Mouse (Mus musculus) sigmoid colon, adult 10 weeks (tissue): ENCODE results near the gene H2al1j. TPM values are rescaled to one million over a fixed set of nuclear protein-coding genes. Genes with fewer than 3 reads are reported as not detected.

Experiments
- polyA plus RNA-seq: library from polyadenylated mRNA; stranded (reverse); fragments of 350-450 nt; fragmentation: Illumina TruSeq; extraction: RNeasy Lipid Tissue Mini Kit (QIAGEN cat#74804); gene quantifications from one replicate; pipeline ENCODE4 v1.2.3, GENCODE M21; 2014; ENCODE audit warnings: low read depth, low replicate concordance

The H2al1j gene
- polyA plus RNA-seq: not detected

DNA sequence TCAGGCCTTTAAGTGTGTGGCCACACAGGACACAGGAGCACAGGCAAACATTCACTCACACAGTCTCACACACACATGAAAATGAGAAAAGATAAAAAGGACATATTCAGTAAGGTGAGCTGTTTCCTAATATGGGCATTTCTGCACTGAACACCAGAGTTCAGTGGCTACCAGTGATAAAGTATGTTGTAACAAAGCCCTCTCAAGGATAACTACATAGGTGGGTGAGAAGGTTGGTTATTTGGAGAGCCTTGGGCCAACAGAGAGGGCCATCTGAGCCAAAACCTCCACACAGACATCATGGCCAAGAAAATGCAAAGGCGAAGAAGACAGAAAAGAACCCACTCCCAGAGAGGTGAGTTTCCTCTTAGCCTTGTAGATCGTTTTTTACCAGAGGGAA lies at the start of gene H2al1j:
H2al1j (plus strand) TSS at position 301 of the 400 bp plus-strand sequence.

DNA sequence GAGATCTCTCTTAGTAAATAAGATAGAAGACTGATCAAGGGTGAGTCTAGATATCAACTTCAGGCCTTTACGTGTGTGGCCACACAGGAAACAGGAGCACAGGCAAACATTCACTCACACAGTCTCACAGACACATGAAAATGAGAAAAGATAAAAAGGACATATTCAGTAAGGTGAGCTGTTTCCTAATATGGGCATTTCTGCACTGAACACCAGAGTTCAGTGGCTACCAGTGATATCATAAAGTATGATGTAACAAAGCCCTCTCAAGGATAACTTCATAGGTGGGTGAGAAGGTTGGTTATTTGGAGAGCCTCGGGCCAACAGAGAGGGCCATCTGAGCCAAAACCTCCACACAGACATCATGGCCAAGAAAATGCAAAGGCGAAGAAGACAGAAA lies 28.7 kb upstream of the H2al1j start, which contains the start of gene H2al1a:
H2al1a (plus strand) TSS at position 301 of the 400 bp plus-strand sequence.

DNA sequence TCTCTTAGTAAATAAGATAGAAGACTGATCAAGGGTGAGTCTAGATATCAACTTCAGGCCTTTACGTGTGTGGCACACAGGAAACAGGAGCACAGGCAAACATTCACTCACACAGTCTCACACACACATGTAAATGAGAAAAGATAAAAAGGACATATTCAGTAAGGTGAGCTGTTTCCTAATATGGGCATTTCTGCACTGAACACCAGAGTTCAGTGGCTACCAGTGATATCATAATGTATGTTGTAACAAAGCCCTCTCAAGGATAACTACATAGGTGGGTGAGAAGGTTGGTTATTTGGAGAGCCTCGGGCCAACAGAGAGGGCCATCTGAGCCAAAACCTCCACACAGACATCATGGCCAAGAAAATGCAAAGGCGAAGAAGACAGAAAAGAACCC lies 25.5 kb upstream of the H2al1j start, which contains the start of gene H2al1b:
H2al1b (plus strand) TSS at position 301 of the 400 bp plus-strand sequence.

DNA sequence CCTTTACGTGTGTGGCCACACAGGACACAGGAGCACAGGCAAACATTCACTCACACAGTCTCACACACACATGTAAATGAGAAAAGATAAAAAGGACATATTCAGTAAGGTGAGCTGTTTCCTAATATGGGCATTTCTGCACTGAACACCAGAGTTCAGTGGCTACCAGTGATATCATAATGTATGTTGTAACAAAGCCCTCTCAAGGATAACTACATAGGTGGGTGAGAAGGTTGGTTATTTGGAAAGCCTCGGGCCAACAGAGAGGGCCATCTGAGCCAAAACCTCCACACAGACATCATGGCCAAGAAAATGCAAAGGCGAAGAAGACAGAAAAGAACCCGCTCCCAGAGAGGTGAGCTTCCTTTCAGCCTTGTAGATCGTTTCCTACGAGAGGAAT lies 22.3 kb upstream of the H2al1j start, which contains the start of gene H2al1c:
H2al1c (plus strand) TSS at position 301 of the 400 bp plus-strand sequence.

DNA sequence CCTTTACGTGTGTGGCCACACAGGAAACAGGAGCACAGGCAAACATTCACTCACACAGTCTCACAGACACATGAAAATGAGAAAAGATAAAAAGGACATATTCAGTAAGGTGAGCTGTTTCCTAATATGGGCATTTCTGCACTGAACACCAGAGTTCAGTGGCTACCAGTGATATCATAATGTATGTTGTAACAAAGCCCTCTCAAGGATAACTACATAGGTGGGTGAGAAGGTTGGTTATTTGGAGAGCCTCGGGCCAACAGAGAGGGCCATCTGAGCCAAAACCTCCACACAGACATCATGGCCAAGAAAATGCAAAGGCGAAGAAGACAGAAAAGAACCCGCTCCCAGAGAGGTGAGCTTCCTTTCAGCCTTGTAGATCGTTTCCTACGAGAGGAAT lies 19.1 kb upstream of the H2al1j start, which contains the start of gene H2al1d:
H2al1d (plus strand) TSS at position 301 of the 400 bp plus-strand sequence.

DNA sequence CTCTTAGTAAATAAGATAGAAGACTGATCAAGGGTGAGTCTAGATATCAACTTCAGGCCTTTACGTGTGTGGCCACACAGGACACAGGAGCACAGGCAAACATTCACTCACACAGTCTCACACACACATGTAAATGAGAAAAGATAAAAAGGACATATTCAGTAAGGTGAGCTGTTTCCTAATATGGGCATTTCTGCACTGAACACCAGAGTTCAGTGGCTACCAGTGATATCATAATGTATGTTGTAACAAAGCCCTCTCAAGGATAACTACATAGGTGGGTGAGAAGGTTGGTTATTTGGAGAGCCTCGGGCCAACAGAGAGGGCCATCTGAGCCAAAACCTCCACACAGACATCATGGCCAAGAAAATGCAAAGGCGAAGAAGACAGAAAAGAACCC lies 16.0 kb upstream of the H2al1j start, which contains the start of gene H2al1e:
H2al1e (plus strand) TSS at position 301 of the 400 bp plus-strand sequence.

DNA sequence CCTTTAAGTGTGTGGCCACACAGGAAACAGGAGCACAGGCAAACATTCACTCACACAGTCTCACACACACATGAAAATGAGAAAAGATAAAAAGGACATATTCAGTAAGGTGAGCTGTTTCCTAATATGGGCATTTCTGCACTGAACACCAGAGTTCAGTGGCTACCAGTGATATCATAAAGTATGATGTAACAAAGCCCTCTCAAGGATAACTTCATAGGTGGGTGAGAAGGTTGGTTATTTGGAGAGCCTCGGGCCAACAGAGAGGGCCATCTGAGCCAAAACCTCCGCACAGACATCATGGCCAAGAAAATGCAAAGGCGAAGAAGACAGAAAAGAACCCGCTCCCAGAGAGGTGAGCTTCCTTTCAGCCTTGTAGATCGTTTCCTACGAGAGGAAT lies 12.8 kb upstream of the H2al1j start, which contains the start of gene H2al1f:
H2al1f (plus strand) TSS at position 301 of the 400 bp plus-strand sequence.

DNA sequence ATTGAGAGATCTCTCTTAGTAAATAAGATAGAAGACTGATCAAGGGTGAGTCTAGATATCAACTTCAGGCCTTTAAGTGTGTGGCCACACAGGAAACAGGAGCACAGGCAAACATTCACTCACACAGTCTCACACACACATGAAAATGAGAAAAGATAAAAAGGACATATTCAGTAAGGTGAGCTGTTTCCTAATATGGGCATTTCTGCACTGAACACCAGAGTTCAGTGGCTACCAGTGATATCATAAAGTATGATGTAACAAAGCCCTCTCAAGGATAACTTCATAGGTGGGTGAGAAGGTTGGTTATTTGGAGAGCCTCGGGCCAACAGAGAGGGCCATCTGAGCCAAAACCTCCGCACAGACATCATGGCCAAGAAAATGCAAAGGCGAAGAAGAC lies 9.7 kb upstream of the H2al1j start, which contains the start of gene H2al1g:
H2al1g (plus strand) TSS at position 301 of the 400 bp plus-strand sequence.

DNA sequence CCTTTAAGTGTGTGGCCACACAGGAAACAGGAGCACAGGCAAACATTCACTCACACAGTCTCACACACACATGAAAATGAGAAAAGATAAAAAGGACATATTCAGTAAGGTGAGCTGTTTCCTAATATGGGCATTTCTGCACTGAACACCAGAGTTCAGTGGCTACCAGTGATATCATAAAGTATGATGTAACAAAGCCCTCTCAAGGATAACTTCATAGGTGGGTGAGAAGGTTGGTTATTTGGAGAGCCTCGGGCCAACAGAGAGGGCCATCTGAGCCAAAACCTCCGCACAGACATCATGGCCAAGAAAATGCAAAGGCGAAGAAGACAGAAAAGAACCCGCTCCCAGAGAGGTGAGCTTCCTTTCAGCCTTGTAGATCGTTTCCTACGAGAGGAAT lies 6.4 kb upstream of the H2al1j start, which contains the start of gene H2al1h:
H2al1h (plus strand) TSS at position 301 of the 400 bp plus-strand sequence.

DNA sequence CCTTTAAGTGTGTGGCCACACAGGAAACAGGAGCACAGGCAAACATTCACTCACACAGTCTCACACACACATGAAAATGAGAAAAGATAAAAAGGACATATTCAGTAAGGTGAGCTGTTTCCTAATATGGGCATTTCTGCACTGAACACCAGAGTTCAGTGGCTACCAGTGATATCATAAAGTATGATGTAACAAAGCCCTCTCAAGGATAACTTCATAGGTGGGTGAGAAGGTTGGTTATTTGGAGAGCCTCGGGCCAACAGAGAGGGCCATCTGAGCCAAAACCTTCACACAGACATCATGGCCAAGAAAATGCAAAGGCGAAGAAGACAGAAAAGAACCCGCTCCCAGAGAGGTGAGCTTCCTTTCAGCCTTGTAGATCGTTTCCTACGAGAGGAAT lies 3.3 kb upstream of the H2al1j start, which contains the start of gene H2al1i:
H2al1i (plus strand) TSS at position 301 of the 400 bp plus-strand sequence.

Other genes starting within 250 kb of the H2al1j start
- not detected for gene H2al1a, start 28.6 kb upstream of the H2al1j start, polyA plus RNA-seq
- gene H2al1b, start 25.4 kb upstream of the H2al1j start, polyA plus RNA-seq: not detected
- not detected for gene H2al1c, start 22.2 kb upstream of the H2al1j start, polyA plus RNA-seq
- gene H2al1d, start 19.0 kb upstream of the H2al1j start, polyA plus RNA-seq: not detected
- not detected for gene H2al1e, start 15.9 kb upstream of the H2al1j start, polyA plus RNA-seq
- not detected for gene H2al1f, start 12.7 kb upstream of the H2al1j start, polyA plus RNA-seq
- not detected for gene H2al1g, start 9.6 kb upstream of the H2al1j start, polyA plus RNA-seq
- gene H2al1h, start 6.3 kb upstream of the H2al1j start, polyA plus RNA-seq: not detected
- gene H2al1i, start 3.2 kb upstream of the H2al1j start, polyA plus RNA-seq: not detected